Mouse (Mus musculus): ENCODE measurements around the gene Nsun5. TPM values are rescaled to one million over a fixed set of nuclear protein-coding genes. Genes with fewer than 3 reads are reported as not detected.
"Not testable (repeated sequence)": the region's sequence is repeated elsewhere in the genome, so short reads cannot be mapped to it uniquely, and the experiment has no call there.

Nsun5 gene
- polyA plus RNA-seq, 1 experiment from 2014 or later: 34.5 TPM

GRCm38 (mm10) chr5:135352995-135353394 lies 16.8 kb upstream of the Nsun5 start, which contains the start of gene Trim50:
Trim50 (plus strand) TSS chr5:135353295.
- 0 out of 2 replicates have a peak, but pooled peaks cover 7% of the 10 kb centered on the region for H3K9me3 ChIP-seq

GRCm38 (mm10) chr5:135353564-135353963 lies 16.2 kb upstream of the Nsun5 start:
- Histone ChIP-seq H3K9ac (no peak overlapping the region), H3K4me1 (no peaks in the 10 kb centered on the region), H3K27me3 (replicated peaks) (peaks cover 14% of the 10 kb centered on the region; the same call in 1 of the 2 replicates), H3K9me3 (0 out of 2 replicates have a peak, but pooled peaks cover 7% of the 10 kb centered on the region), H3K4me3 (no peak overlapping the region), H3K27ac (no peak overlapping the region), H3K4me2 (replicated peaks) (no peak overlapping the region), H3K36me3 (no peaks in the 10 kb centered on the region)
- ATAC-seq (ENCODE audit: low FRiP score, low read depth): no peak
- 17% methylated on average over 20 of the region's 20 CpGs for WGBS

More at GRCm38 (mm10) chr5:135352995-135353394, 16.8 kb upstream of the Nsun5 start, which contains the start of gene Trim50:
- H3K27me3 ChIP-seq (replicated peaks): peaks cover 14% of the 10 kb centered on the region; the same call in 1 of the 2 replicates
- no peaks in the 10 kb centered on the region for H3K4me1 ChIP-seq
- no peak within 1 kb of the TSS for H3K4me3 ChIP-seq
- H3K27ac ChIP-seq: no peak within 1 kb of the TSS
- WGBS: 63% methylated on average over 9 of the region's 9 CpGs
- no peak for ATAC-seq (ENCODE audit: low FRiP score, low read depth)
- no peak within 1 kb of the TSS for H3K9ac ChIP-seq
- no peaks in the 10 kb centered on the region for H3K36me3 ChIP-seq
- no peak within 1 kb of the TSS for H3K4me2 ChIP-seq (replicated peaks)

GRCm38 (mm10) chr5:135356090-135356489 lies 13.7 kb upstream of the Nsun5 start:
- no peak overlapping the region for H3K4me3 ChIP-seq
- peaks cover 14% of the 10 kb centered on the region; the same call in 1 of the 2 replicates for H3K27me3 ChIP-seq (replicated peaks)
- no peaks in the 10 kb centered on the region for H3K36me3 ChIP-seq
- no peak overlapping the region for H3K27ac ChIP-seq
- no peak overlapping the region for H3K9ac ChIP-seq
- H3K4me1 ChIP-seq: no peaks in the 10 kb centered on the region
- WGBS: 62% methylated on average over 1 of the region's 1 CpGs
- no peak for ATAC-seq (ENCODE audit: low FRiP score, low read depth)
- H3K9me3 ChIP-seq: 0 out of 2 replicates have a peak, but pooled peaks cover 3% of the 10 kb centered on the region
- no peak overlapping the region for H3K4me2 ChIP-seq (replicated peaks)

DNA sequence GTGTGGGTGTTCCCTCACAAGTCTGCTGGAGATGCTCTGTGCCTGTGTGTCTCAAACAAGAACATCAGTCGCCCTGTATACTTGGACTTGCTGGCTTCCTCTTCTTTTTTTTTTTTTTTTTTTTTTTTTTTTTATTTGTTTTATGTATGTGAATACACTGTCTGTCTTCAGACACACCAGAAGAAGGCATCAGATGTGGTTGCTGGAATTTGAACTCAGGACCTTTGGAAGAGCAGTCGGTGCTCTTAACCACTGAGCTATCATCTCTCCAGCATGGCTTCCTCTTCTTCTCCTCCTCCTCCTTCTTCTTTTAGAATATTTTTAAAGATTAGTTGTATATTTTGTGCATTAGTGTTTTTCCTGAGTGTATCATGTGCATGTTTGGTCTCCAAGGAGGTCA lies 12.2 kb upstream of the Nsun5 start:
- Histone ChIP-seq H3K4me1 (no peaks in the 10 kb centered on the region), H3K9me3 (0 out of 2 replicates have a peak, but pooled peaks cover 3% of the 10 kb centered on the region), H3K27ac (no peak overlapping the region), H3K27me3 (replicated peaks) (peaks cover 11% of the 10 kb centered on the region; the same call in 1 of the 2 replicates), H3K9ac (no peak overlapping the region), H3K4me3 (no peak overlapping the region), H3K36me3 (no peaks in the 10 kb centered on the region), H3K4me2 (replicated peaks) (no peak overlapping the region)
- no peak for ATAC-seq (ENCODE audit: low FRiP score, low read depth)
- WGBS: 79% methylated on average over 2 of the region's 2 CpGs

DNA sequence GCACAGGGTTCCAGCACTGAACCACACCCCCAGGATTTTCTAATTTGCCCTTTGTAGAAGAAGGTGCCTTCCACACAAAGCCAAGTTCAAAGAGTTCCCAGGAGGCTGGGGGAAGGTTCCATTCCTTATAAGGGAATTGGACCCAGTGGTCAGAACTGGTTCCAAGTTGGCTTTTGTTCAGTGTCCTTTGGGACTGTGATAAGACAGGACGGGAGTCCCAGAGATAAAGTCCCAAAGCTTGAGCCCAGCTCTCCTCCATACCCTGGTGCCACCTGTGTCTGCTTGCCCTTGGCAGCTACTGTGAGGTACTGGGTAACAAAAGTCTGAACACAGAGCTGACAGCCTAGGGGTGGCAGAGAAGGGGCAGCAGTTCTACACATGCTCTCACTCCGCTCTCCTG lies 10.0 kb upstream of the Nsun5 start:
- no peak for ATAC-seq (ENCODE audit: low FRiP score, low read depth)
- Histone ChIP-seq H3K9ac (no peak overlapping the region), H3K4me2 (replicated peaks) (no peak overlapping the region), H3K27me3 (replicated peaks) (no peaks in the 10 kb centered on the region; the same call in 1 of the 2 replicates), H3K36me3 (no peaks in the 10 kb centered on the region), H3K27ac (no peak overlapping the region), H3K4me3 (no peak overlapping the region), H3K9me3 (0 out of 2 replicates have a peak, but pooled peaks cover 3% of the 10 kb centered on the region), H3K4me1 (no peaks in the 10 kb centered on the region)
- 94% methylated on average over 2 of the region's 2 CpGs for WGBS

GRCm38 (mm10) chr5:135362572-135362971 lies 7.2 kb upstream of the Nsun5 start:
- Histone ChIP-seq H3K4me2 (replicated peaks) (no peak overlapping the region), H3K36me3 (no peaks in the 10 kb centered on the region), H3K27ac (no peak overlapping the region), H3K27me3 (replicated peaks) (no peaks in the 10 kb centered on the region), H3K4me1 (no peaks in the 10 kb centered on the region), H3K9me3 (0 out of 2 replicates have a peak, but pooled peaks cover 2% of the 10 kb centered on the region), H3K4me3 (no peak overlapping the region), H3K9ac (no peak overlapping the region)
- no peak for ATAC-seq (ENCODE audit: low FRiP score, low read depth)
- 89% methylated on average over 3 of the region's 3 CpGs for WGBS

- WGBS: 30% methylated on average over 12 of the region's 12 CpGs
- no peak for ATAC-seq (ENCODE audit: low FRiP score, low read depth)
These were observed 6.2 kb upstream of the Nsun5 start for GRCm38 (mm10) chr5:135363540-135363939.

GRCm38 (mm10) chr5:135367841-135368240 lies 1.9 kb upstream of the Nsun5 start:
- Histone ChIP-seq H3K4me2 (replicated peaks) (no peak overlapping the region), H3K4me3 (no peak overlapping the region), H3K9me3 (no peaks in the 10 kb centered on the region), H3K27me3 (replicated peaks) (no peaks in the 10 kb centered on the region), H3K9ac (no peak overlapping the region), H3K27ac (no peak overlapping the region), H3K4me1 (peaks cover 8% of the 10 kb centered on the region), H3K36me3 (peaks cover 12% of the 10 kb centered on the region)
- ATAC-seq (ENCODE audit: low FRiP score, low read depth): no peak
- 56% methylated on average over 6 of the region's 6 CpGs for WGBS

More at GRCm38 (mm10) chr5:135363540-135363939, 6.2 kb upstream of the Nsun5 start:
- no peak overlapping the region for H3K27ac ChIP-seq
- no peaks in the 10 kb centered on the region for H3K27me3 ChIP-seq (replicated peaks)
- no peaks in the 10 kb centered on the region for H3K9me3 ChIP-seq
- no peak overlapping the region for H3K4me3 ChIP-seq
- no peaks in the 10 kb centered on the region for H3K36me3 ChIP-seq
- no peaks in the 10 kb centered on the region for H3K4me1 ChIP-seq
- H3K4me2 ChIP-seq (replicated peaks): no peak overlapping the region
- no peak overlapping the region for H3K9ac ChIP-seq

DNA sequence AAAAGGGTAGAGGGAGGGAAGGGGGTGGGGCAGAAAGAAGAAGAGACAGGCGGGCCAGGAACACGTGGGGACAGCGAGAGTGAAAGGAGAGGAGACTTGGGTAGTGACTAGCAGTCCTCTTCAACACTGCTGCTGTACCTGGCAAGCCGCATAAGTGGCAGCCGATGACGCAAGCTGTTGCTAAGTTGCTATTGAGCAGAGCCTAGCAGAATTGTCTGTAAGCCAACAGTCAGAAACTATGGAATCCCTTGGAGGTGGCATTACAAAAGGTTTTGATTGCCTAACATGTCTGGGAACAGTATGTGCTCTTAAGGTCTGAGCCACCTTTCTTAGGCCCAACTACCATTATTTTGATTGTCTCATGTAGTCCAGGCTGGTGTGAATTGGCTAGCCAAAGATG lies 1.4 kb upstream of the Nsun5 start:
- WGBS: 81% methylated on average over 6 of the region's 6 CpGs
- no peaks in the 10 kb centered on the region for H3K27me3 ChIP-seq (replicated peaks)
- no peak overlapping the region for H3K9ac ChIP-seq
- H3K4me2 ChIP-seq (replicated peaks): no peak overlapping the region
- no peak overlapping the region for H3K27ac ChIP-seq
- peaks cover 8% of the 10 kb centered on the region for H3K4me1 ChIP-seq
- H3K9me3 ChIP-seq: no peaks in the 10 kb centered on the region
- peaks cover 15% of the 10 kb centered on the region for H3K36me3 ChIP-seq
- no peak overlapping the region for H3K4me3 ChIP-seq
- ATAC-seq (ENCODE audit: low FRiP score, low read depth): no peak

GRCm38 (mm10) chr5:135369196-135369595 lies 557 bp upstream of the Nsun5 start:
- Histone ChIP-seq H3K36me3 (peaks cover 24% of the 10 kb centered on the region), H3K4me3 (peak overlapping the region; percentile 91), H3K4me2 (replicated peaks) (peak overlapping the region; percentile 96), H3K9ac (peak overlapping the region; percentile 89; the same call in 1 of the 2 replicates)
- not testable (repeated sequence) for H3K27me3 ChIP-seq (replicated peaks); H3K27ac ChIP-seq; H3K4me1 ChIP-seq; ATAC-seq (ENCODE audit: low FRiP score, low read depth); H3K9me3 ChIP-seq
- 56% methylated on average over 9 of the region's 9 CpGs for WGBS

DNA sequence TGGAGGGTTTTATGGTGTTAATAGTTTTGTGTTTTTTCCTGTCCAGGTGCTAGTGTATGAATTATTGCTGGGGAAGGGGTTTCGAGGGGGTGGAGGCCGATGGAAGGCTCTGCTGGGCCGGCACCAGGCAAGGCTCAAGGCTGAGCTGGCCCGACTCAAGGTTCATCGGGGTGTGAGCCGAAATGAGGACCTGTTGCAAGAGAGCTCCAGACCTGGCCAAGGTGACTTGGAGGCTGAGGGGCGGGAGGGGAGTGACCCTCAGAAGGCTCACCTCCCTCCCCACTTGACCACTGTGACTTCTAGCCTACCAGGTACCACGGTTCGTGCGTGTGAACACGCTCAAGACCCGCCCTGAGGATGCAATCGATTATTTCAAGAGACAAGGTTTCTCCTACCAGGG lies 1.4 kb downstream of the Nsun5 start:
- H3K9me3 ChIP-seq: 0 out of 2 replicates have a peak, but pooled peaks cover 4% of the 10 kb centered on the region
- H3K36me3 ChIP-seq: peaks cover 44% of the 10 kb centered on the region
- WGBS: 95% methylated on average over 13 of the region's 13 CpGs
- no peak for ATAC-seq (ENCODE audit: low FRiP score, low read depth)
- no peak overlapping the region for H3K9ac ChIP-seq
- H3K4me3 ChIP-seq: no peak overlapping the region
- peaks cover 8% of the 10 kb centered on the region for H3K4me1 ChIP-seq
- no peak overlapping the region for H3K4me2 ChIP-seq (replicated peaks)
- H3K27me3 ChIP-seq (replicated peaks): no peaks in the 10 kb centered on the region
- H3K27ac ChIP-seq: no peak overlapping the region

DNA sequence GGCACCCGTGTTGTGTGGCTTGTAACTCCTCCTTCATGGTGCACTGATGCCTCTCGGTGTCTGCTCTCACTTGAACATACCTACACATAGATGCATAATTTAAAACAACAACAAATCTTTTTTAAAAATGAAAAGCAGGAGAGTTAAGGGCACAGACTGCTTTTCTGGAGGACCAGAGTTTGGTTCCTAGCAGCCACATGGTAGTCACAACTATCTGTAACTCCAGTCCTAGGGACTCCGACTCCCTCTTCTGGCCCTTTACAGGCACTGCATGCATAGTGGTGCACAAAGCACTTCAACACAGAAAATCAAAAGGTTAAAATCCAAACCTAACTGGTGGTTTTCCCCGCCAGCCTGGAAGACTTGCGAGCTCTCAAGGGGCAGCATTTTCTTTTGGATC lies 3.8 kb downstream of the Nsun5 start:
- H3K27ac ChIP-seq: no peak overlapping the region
- WGBS: 95% methylated on average over 5 of the region's 5 CpGs
- no peak overlapping the region for H3K4me3 ChIP-seq
- H3K9ac ChIP-seq: no peak overlapping the region
- H3K27me3 ChIP-seq (replicated peaks): no peaks in the 10 kb centered on the region
- peaks cover 61% of the 10 kb centered on the region for H3K36me3 ChIP-seq
- peaks cover 8% of the 10 kb centered on the region for H3K4me1 ChIP-seq
- H3K9me3 ChIP-seq: 0 out of 2 replicates have a peak, but pooled peaks cover 4% of the 10 kb centered on the region
- no peak for ATAC-seq (ENCODE audit: low FRiP score, low read depth)
- H3K4me2 ChIP-seq (replicated peaks): no peak overlapping the region

- 0 out of 2 replicates have a peak, but pooled peaks cover 4% of the 10 kb centered on the region for H3K9me3 ChIP-seq
- H3K27me3 ChIP-seq (replicated peaks): no peaks in the 10 kb centered on the region
- ATAC-seq (ENCODE audit: low FRiP score, low read depth): no peak
- peaks cover 8% of the 10 kb centered on the region for H3K4me1 ChIP-seq
- no peak overlapping the region for H3K27ac ChIP-seq
- peaks cover 77% of the 10 kb centered on the region for H3K36me3 ChIP-seq
- 91% methylated on average over 8 of the region's 8 CpGs for WGBS
- H3K9ac ChIP-seq: no peak overlapping the region
- H3K4me2 ChIP-seq (replicated peaks): no peak overlapping the region
- H3K4me3 ChIP-seq: no peak overlapping the region
These were observed 5.4 kb downstream of the Nsun5 start for GRCm38 (mm10) chr5:135375167-135375566.
